Mouse (Mus musculus): ENCODE results near the gene Gas2l1.

DNA sequence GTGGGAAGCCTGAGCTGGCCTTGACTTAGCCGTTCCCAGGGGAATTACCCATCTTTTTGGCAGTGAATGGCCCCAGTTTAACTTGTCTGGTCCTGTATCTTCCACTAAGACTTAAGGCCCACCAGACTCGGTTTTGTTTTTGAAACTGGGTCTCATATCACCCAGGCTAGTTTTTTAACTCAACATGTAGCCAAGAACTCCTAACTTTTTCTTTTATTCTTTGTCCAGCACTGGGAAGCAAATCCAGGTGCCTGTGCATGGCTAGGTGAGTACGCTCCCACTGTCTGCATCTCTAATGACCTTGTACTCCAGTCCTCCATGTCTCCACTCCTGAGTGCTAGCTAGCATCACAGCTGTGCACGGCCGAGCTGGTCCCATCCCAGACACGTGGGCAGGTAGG lies 36.5 kb upstream of the Gas2l1 start:
- TF ChIP-seq CTCF (IDR thresholded peaks at IDR 0.05; ENCODE audit: low read depth) = no peak
- TF ChIP-seq EP300 (IDR thresholded peaks at IDR 0.05; ENCODE audit: low read depth) = no peak
